Mouse (Mus musculus) embryo, embryonic 11 days (tissue): Measurements from ENCODE around the gene Fam196b.

Experiments
- DNase-seq: peaks from one replicate; pipeline ENCODE4 v3.0.0-alpha.2; 2015

Fam196b gene

DNA sequence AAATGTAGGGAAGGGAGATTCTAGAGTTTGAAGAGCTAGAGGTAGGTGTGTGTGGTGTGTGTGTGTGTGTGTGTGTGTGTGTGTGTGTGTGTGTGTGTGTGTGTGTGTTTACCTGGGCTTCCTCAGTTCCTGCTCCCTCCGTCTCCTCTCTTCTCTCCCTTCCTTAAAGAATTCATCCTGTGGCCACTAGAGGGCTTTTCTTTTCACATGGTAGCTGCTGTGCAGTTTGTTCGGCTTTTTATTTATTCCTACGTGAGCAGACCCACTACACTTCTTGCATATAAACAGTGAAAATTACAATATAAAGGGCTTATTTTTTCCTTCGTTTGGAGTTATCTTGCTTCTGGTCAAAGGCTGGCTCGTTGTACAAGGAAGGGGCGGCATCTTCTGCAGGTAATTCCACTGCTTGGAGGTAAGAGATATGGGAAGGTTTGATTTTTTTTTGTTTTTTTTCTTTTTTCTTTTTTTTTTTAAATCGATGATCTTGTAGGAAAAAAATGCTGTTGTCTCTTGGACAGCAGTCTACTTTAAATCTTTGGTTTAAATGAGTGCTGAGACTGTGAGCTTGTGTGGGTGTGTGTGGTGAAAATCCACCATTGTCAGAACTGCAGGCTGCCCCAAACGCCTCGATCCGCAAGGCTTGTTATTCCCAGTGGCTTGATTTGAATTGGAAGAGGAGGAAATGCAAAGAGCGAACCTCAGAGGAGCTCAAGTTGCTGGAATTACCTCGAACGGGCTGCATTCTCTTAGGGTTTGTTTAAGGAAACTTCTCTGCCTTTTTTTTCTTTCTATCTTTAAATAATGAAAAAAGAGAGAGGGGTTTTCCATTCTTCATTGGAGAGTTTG lies at the start of gene Fam196b:
TSS of gene Fam196b (plus strand) at position 289 of the 846 bp plus-strand sequence.
- DNase-seq: peak; percentile 80

DNA sequence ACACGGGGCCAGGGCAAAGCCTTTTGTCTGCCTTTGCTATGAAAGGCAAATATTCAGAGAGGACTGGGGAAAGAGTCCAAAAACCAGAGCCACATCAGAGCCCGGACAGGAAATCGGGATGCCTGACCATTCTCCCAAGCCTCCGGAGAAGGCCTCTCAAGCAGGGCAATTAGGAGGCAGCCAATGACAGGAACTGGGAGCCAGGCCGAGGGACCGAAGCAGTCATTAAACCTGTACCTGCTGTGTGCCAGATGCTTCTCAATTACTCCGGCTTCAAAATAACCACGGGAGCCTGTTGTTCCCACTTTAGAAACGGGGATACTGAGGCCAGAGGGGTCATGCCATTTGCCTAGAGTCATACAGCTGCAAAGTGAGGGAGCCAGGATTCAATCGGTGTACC lies 42.6 kb upstream of the Fam196b start:
- DNase-seq: peak; percentile 42

GRCm38 (mm10) chr11:34275941-34276340 lies 38.7 kb upstream of the Fam196b start:
- peak; percentile 42 for DNase-seq

- peak; percentile 13 for DNase-seq
These were observed 38.1 kb upstream of the Fam196b start for GRCm38 (mm10) chr11:34276363-34277046.

- no peak for DNase-seq
These were observed 37.6 kb upstream of the Fam196b start for GRCm38 (mm10) chr11:34277047-34277445.

- peak; percentile 41 for DNase-seq
These were observed 30.4 kb upstream of the Fam196b start for GRCm38 (mm10) chr11:34284124-34284808.

DNA sequence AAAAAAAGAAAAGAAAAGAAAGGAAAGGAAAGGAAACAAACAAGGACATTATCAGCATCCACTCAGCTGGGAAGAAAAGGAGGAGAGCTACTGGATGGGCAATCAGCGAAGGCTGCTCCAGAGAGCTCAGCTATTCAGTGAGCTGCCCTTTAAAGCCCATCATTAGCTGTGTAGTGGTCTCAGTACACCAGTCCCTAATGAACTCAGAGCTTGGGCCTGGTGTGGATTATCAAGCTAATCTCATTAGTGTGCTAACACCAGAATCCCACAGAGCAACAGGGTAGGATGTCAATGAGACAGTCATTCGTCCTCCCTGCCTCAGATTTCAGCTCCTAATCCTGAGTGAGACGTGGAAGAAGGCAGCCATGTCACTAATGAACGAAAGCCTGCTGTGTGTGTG lies 24.4 kb upstream of the Fam196b start:
- DNase-seq: peak; percentile 17

DNA sequence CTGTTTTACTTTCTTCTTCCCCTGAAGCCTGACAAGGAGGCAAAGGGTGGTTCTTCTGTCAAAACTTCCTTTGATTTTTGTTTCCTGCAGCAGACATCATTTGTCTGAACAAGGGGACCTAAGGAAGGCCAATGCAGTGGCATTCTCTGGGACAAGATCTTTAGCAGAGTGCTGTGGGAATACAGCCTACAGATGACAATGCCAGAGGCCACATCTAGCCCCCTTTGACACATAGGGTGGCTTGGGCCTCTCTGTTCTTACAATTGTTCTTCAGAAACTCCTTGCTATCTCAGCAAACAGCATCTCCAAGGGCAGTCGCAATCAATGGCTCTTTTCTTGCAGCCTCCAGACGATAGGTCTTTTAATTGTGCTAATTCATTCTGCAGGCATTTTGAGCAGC lies 23.9 kb upstream of the Fam196b start:
- DNase-seq: no peak

GRCm38 (mm10) chr11:34291304-34291703 lies 23.3 kb upstream of the Fam196b start:
- no peak for DNase-seq

GRCm38 (mm10) chr11:34297698-34298378 lies 16.8 kb upstream of the Fam196b start:
- DNase-seq: no peak

DNA sequence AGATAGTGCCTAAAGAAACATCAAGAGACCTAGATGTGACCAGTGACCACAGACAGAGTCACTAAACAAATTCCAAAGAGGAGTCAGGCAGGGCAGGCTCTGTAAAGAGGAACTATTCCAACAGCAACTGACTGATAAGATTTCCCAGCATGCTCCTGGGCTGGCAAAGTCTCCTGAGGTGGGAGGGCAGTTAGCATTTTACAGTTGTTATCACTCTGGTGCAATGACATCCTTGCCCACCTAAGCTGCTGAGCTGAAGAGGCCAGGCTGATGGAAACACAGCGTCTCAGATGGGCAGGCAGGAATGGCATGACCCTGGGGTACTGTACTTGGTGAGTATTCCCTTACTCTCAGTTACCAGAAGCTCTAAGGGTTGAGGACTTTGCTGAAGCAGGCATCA lies 15.1 kb upstream of the Fam196b start:
- no peak for DNase-seq

DNA sequence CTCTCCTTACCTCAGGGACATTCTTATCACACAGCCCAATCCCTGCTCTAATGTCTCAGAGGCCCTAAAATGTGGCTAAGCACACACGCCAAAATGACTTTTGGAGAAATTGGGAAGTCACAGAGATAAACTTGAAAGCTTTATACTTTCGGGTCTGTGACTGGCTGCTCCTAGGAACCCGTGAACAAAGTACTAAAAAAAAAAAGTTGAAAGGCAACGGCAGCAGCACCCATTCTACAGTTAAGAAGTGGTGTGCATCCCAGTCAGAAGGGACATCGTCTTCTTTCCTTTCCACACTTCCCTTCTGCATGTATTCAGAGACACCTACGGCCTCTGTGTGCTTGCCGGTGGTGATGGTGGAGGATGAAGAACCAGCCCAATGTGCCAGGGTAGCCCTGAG lies 14.6 kb upstream of the Fam196b start:
- no peak for DNase-seq

DNA sequence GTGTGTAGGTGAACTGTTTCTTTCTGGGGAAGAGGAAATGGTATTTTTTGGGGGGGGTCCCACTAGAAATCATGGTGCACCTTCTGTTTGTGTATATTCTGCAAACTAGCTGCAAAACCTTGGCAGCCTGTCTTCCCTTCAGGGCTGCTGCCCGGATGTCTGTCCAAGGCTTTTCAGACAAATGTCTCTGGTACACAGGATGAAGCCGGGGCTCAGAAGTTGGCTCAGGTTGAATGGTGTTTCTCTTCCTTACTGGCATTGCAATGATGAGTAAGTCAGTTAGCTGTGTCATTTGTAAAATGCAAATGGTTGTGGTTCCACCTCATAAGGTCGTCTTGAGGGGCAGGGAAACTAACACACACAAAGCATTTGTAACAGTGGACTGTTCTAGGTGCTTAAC lies 8.4 kb upstream of the Fam196b start:
- DNase-seq: no peak

DNA sequence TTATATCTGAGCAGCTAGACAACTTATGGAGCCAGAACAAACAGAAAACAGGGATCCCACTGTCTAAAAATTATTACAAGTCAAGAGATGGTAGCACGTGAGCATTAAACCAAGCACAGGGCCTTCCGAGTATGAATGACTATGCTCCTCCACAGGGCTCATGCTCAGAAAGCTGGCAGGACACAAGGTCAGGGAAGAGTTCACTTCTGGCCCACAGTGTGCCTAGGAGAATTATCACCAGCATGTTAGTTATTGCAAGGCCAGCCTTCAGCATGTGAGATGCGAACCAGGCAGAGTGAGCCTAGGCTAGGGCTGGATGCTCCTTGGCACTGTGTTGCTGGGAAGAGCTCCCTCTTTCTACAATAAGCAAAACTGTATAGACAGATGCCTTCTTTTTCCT lies 5.9 kb upstream of the Fam196b start:
- DNase-seq: no peak

- DNase-seq: no peak
These were observed 5.3 kb upstream of the Fam196b start for GRCm38 (mm10) chr11:34309360-34309759.

GRCm38 (mm10) chr11:34311717-34312116 lies 2.9 kb upstream of the Fam196b start:
- DNase-seq: no peak

- no peak for DNase-seq
These were observed 2.4 kb upstream of the Fam196b start for GRCm38 (mm10) chr11:34312208-34312607.

DNA sequence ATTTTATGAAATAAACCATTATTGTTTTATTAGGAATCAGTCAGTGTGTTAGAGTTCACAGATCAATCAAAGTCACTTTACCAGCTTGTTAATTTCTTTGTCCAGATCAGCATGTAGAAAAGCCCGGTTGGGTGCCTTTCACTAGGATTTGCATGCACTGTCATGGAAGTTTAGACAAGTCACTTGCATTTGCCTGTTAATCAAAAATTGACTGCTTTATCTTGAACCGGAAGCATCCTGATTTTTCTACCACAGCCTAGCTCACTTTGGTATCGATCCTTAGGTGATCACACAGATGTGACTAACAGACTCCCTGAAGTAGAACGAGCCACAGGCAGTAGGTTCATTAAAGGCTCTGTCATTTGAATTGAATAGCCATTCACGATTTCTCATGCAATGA lies 761 bp downstream of the Fam196b start:
- no peak for DNase-seq

GRCm38 (mm10) chr11:34316176-34316575 lies 1.6 kb downstream of the Fam196b start:
- DNase-seq: no peak

GRCm38 (mm10) chr11:34317001-34317400 lies 2.4 kb downstream of the Fam196b start:
- no peak for DNase-seq

DNA sequence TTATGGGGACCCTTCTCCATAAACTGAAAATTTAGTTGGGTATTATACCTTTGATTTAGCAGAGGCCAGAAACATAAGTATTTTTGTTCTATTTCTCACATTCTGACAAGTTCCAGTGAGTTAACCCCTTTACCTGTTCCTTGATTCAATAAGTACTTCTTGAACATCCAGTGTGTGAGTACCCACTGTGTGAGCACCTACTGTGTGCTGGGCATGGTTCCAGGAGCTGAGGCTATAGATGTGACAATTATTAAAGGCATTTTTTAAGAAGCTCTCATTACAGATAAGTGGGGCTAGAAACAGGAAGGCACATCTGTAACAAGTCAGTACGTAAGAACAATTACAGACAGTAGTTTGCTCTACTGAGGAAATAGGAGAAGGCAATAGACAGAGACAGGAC lies 4.7 kb downstream of the Fam196b start:
- no peak for DNase-seq

DNA sequence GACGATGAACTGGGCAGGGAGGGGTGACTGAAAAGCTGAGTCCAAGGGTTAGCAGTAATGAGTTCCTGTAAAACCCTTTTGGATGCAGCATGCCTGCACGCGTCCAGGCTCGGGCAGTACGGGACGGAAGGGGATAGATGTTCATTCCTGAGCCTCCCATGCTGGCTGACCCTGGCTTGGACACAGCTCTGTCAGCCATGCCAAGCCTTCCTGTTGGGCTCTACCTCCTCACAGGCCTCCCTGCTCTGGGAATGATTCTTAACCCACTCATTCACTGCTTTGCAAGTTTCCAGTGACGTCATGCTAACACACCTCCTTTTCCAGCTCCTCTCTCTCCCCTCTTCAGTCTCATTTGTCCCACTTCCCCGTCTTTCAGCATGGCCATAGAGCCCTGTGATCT lies 9.0 kb downstream of the Fam196b start:
- no peak for DNase-seq
